Mouse (Mus musculus): Measurements from ENCODE around the gene St6gal1. TPM values are rescaled to one million over a fixed set of nuclear protein-coding genes. Genes with fewer than 3 reads are reported as not detected.

St6gal1 gene
- polyA plus RNA-seq, 1 experiment from 2014 or later: 29.1 TPM

DNA sequence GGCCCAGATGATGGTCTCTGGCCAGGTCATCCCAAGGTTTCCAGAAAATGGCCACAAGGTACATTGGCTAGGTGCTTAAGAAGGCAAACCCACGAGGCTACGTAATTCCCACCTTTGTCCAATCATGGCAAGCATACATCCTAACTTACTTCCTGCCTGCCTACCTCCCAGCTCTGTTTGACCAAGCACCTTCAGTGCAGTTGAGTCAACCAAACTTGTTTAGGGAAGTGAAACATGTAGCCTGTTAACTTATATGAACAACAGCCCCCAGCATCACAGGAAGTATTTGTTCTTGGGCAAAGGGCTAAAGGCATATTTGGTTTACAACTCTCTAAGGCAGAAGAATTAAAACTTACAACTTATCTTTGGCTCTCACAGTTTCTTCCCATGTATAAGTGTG, 38.7 kb upstream of the St6gal1 start:
- no peaks in the 10 kb centered on the region for H3K9me3 ChIP-seq (ENCODE audit: control insufficient read depth, low read length)
- no peaks in the 10 kb centered on the region for H3K4me1 ChIP-seq (ENCODE audit: control insufficient read depth, insufficient read depth, low read length)
- no peak overlapping the region for H3K4me2 ChIP-seq (ENCODE audit: low read depth, severe bottlenecking)
- no peaks in the 10 kb centered on the region for H3K27me3 ChIP-seq (ENCODE audit: control insufficient read depth, insufficient read depth, low read length)
- ATAC-seq (ENCODE audit: insufficient number of reproducible peaks, low FRiP score, low TSS enrichment, low read depth) (no peak), DNase-seq (ENCODE audit: low spot score) (no peak)
- WGBS: 83% methylated on average over 2 of the region's 2 CpGs
- no peak overlapping the region for H3K27ac ChIP-seq (replicated peaks; ENCODE audit: low read depth, low read length)
- no peak overlapping the region for H3K9ac ChIP-seq (ENCODE audit: low read length)
- no peaks in the 10 kb centered on the region for H3K36me3 ChIP-seq (ENCODE audit: control insufficient read depth, insufficient read depth, low read length)
- no peak overlapping the region for H3K4me3 ChIP-seq (ENCODE audit: low read depth, low read length)

DNA sequence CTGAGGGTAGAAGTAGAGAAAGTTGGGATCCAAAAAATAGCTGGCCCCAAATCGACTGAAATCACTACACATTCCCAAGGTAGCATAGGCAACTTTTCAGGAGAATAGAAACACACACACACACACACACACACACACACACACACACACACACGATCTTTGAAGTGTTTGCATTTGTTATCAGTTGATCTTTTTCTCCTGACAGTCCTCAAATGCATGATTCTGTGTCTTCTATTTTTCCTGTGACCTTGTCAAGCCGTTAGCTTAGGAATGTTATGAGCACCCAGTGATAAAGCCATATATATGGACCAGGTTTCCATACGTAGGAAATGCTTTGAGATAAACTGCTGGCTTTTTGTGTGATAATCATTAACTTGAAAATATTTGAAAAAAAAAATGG, 38.1 kb upstream of the St6gal1 start:
- DNase-seq (ENCODE audit: low spot score) (no peak), ATAC-seq (ENCODE audit: insufficient number of reproducible peaks, low FRiP score, low TSS enrichment, low read depth) (no peak)
- Histone ChIP-seq H3K27me3 (ENCODE audit: control insufficient read depth, insufficient read depth, low read length) (no peaks in the 10 kb centered on the region), H3K27ac (replicated peaks; ENCODE audit: low read depth, low read length) (no peak overlapping the region), H3K4me1 (ENCODE audit: control insufficient read depth, insufficient read depth, low read length) (no peaks in the 10 kb centered on the region), H3K4me3 (ENCODE audit: low read depth, low read length) (no peak overlapping the region), H3K4me2 (ENCODE audit: low read depth, severe bottlenecking) (no peak overlapping the region), H3K9ac (ENCODE audit: low read length) (no peak overlapping the region), H3K36me3 (ENCODE audit: control insufficient read depth, insufficient read depth, low read length) (no peaks in the 10 kb centered on the region), H3K9me3 (ENCODE audit: control insufficient read depth, low read length) (no peaks in the 10 kb centered on the region)
- WGBS: 91% methylated on average over 4 of the region's 4 CpGs

DNA sequence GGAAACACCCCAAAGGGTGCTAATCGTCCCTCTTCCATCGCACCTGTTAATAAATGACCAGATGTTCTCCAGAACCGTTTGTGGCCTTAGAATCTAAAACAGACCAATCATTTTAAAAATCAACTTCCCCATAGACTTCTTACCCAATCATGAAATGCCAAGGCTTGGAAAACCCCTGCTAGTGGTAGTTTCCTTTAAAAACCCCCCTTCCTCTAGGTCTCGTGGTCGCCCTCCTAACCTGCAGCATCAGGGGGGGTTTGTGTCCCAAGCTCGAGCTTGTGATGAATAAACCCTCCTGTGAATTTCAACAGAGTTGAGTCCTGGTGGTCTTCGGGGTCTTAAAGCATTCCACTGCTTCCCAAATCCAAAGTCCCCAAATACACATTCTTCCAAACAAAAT, 36.6 kb upstream of the St6gal1 start:
- Histone ChIP-seq H3K4me1 (ENCODE audit: control insufficient read depth, insufficient read depth, low read length) (no peaks in the 10 kb centered on the region), H3K27ac (replicated peaks; ENCODE audit: low read depth, low read length) (no peak overlapping the region), H3K9ac (ENCODE audit: low read length) (no peak overlapping the region), H3K9me3 (ENCODE audit: control insufficient read depth, low read length) (no peaks in the 10 kb centered on the region), H3K27me3 (ENCODE audit: control insufficient read depth, insufficient read depth, low read length) (no peaks in the 10 kb centered on the region), H3K4me3 (ENCODE audit: low read depth, low read length) (no peak overlapping the region), H3K36me3 (ENCODE audit: control insufficient read depth, insufficient read depth, low read length) (no peaks in the 10 kb centered on the region), H3K4me2 (ENCODE audit: low read depth, severe bottlenecking) (no peak overlapping the region)
- WGBS: 87% methylated on average over 7 of the region's 7 CpGs
- no peak for DNase-seq (ENCODE audit: low spot score)
- ATAC-seq (ENCODE audit: insufficient number of reproducible peaks, low FRiP score, low TSS enrichment, low read depth): no peak

GRCm38 (mm10) chr16:23189612-23190011, 34.9 kb upstream of the St6gal1 start:
- no peaks in the 10 kb centered on the region for H3K4me1 ChIP-seq (ENCODE audit: control insufficient read depth, insufficient read depth, low read length)
- no peak for DNase-seq (ENCODE audit: low spot score)
- no peak overlapping the region for H3K4me3 ChIP-seq (ENCODE audit: low read depth, low read length)
- H3K9me3 ChIP-seq (ENCODE audit: control insufficient read depth, low read length): no peaks in the 10 kb centered on the region
- no peak overlapping the region for H3K9ac ChIP-seq (ENCODE audit: low read length)
- no peak overlapping the region for H3K27ac ChIP-seq (replicated peaks; ENCODE audit: low read depth, low read length)
- ATAC-seq (ENCODE audit: insufficient number of reproducible peaks, low FRiP score, low TSS enrichment, low read depth): no peak
- 79% methylated on average over 1 of the region's 1 CpGs for WGBS
- no peaks in the 10 kb centered on the region for H3K36me3 ChIP-seq (ENCODE audit: control insufficient read depth, insufficient read depth, low read length)
- no peaks in the 10 kb centered on the region for H3K27me3 ChIP-seq (ENCODE audit: control insufficient read depth, insufficient read depth, low read length)
- no peak overlapping the region for H3K4me2 ChIP-seq (ENCODE audit: low read depth, severe bottlenecking)

DNA sequence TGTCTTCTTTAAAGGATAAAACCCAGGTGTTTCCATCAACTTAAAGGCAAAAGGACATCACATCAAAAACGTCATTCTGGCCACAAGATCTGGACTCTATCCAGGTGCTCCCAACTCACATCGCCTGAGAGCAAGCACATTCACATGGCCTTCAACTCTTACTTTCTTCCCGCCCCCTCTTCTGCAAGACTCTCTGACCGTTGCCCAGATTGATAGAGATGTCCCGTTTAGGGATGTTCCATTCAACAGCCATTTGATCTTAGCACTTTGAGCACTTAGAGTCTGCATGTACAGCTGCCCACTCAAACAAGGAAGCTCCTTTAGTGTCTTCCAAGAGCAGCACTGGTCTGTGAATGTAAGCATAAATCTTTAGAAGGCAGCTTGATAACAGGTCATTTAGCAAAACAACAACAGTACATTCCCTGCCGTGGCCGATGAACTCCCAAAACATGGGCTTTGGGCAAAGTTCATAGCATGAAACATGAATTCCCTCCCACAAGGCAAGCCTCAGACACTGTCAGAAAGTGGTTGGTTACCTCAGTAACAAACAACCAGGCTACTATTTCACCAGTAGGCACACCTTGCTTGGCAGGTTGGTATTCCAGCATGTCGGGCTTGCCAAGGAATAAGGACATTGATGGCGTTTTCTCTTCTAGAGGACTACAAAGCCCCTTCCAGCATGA, 32.8 kb upstream of the St6gal1 start:
- H3K9me3 ChIP-seq (ENCODE audit: control insufficient read depth, low read length): no peaks in the 10 kb centered on the region
- no peaks in the 10 kb centered on the region for H3K36me3 ChIP-seq (ENCODE audit: control insufficient read depth, insufficient read depth, low read length)
- no peak for ATAC-seq (ENCODE audit: insufficient number of reproducible peaks, low FRiP score, low TSS enrichment, low read depth)
- H3K4me1 ChIP-seq (ENCODE audit: control insufficient read depth, insufficient read depth, low read length): no peaks in the 10 kb centered on the region
- no peak overlapping the region for H3K4me3 ChIP-seq (ENCODE audit: low read depth, low read length)
- H3K27me3 ChIP-seq (ENCODE audit: control insufficient read depth, insufficient read depth, low read length): no peaks in the 10 kb centered on the region
- no peak overlapping the region for H3K4me2 ChIP-seq (ENCODE audit: low read depth, severe bottlenecking)
- no peak overlapping the region for H3K9ac ChIP-seq (ENCODE audit: low read length)
- H3K27ac ChIP-seq (replicated peaks; ENCODE audit: low read depth, low read length): no peak overlapping the region
- WGBS: 73% methylated on average over 9 of the region's 9 CpGs
- no peak for DNase-seq (ENCODE audit: low spot score)

- WGBS: 87% methylated on average over 7 of the region's 7 CpGs
- no peak for ATAC-seq (ENCODE audit: insufficient number of reproducible peaks, low FRiP score, low TSS enrichment, low read depth)
Observed at GRCm38 (mm10) chr16:23195618-23196017, 28.9 kb upstream of the St6gal1 start.

DNA sequence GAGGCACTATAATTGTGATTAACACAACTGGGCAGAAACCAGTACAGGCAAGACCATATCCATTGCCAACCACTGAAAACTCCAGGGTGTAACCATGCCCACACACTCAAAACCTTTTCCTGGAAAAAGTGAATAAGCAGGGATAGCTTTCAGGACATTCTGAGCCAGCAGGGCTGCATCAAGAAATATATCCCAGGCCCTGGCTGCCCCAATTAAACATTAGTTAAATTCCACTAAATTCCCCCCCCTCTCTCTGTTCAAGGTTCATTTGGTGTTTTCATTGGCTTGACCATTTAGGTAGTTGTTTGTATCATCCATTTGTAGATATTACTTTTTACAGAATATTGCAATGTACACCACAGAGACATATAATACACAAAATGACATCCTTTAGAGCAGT, 28.2 kb upstream of the St6gal1 start:
- Histone ChIP-seq H3K36me3 (ENCODE audit: control insufficient read depth, insufficient read depth, low read length) (no peaks in the 10 kb centered on the region), H3K9ac (ENCODE audit: low read length) (no peak overlapping the region), H3K4me1 (ENCODE audit: control insufficient read depth, insufficient read depth, low read length) (no peaks in the 10 kb centered on the region), H3K27ac (replicated peaks; ENCODE audit: low read depth, low read length) (no peak overlapping the region), H3K4me2 (ENCODE audit: low read depth, severe bottlenecking) (no peak overlapping the region), H3K27me3 (ENCODE audit: control insufficient read depth, insufficient read depth, low read length) (no peaks in the 10 kb centered on the region), H3K9me3 (ENCODE audit: control insufficient read depth, low read length) (no peaks in the 10 kb centered on the region), H3K4me3 (ENCODE audit: low read depth, low read length) (no peak overlapping the region)
- ATAC-seq (ENCODE audit: insufficient number of reproducible peaks, low FRiP score, low TSS enrichment, low read depth) (no peak), DNase-seq (ENCODE audit: low spot score) (no peak)

More at GRCm38 (mm10) chr16:23195618-23196017, 28.9 kb upstream of the St6gal1 start:
- Histone ChIP-seq H3K27ac (replicated peaks; ENCODE audit: low read depth, low read length) (no peak overlapping the region), H3K4me3 (ENCODE audit: low read depth, low read length) (no peak overlapping the region), H3K9ac (ENCODE audit: low read length) (no peak overlapping the region), H3K4me2 (ENCODE audit: low read depth, severe bottlenecking) (no peak overlapping the region), H3K4me1 (ENCODE audit: control insufficient read depth, insufficient read depth, low read length) (no peaks in the 10 kb centered on the region), H3K36me3 (ENCODE audit: control insufficient read depth, insufficient read depth, low read length) (no peaks in the 10 kb centered on the region), H3K27me3 (ENCODE audit: control insufficient read depth, insufficient read depth, low read length) (no peaks in the 10 kb centered on the region), H3K9me3 (ENCODE audit: control insufficient read depth, low read length) (no peaks in the 10 kb centered on the region)
- no peak for DNase-seq (ENCODE audit: low spot score)

GRCm38 (mm10) chr16:23196791-23197190, 27.7 kb upstream of the St6gal1 start:
- Histone ChIP-seq H3K36me3 (ENCODE audit: control insufficient read depth, insufficient read depth, low read length) (no peaks in the 10 kb centered on the region), H3K4me3 (ENCODE audit: low read depth, low read length) (no peak overlapping the region), H3K27ac (replicated peaks; ENCODE audit: low read depth, low read length) (no peak overlapping the region), H3K4me1 (ENCODE audit: control insufficient read depth, insufficient read depth, low read length) (no peaks in the 10 kb centered on the region), H3K9me3 (ENCODE audit: control insufficient read depth, low read length) (no peaks in the 10 kb centered on the region), H3K9ac (ENCODE audit: low read length) (no peak overlapping the region), H3K4me2 (ENCODE audit: low read depth, severe bottlenecking) (no peak overlapping the region), H3K27me3 (ENCODE audit: control insufficient read depth, insufficient read depth, low read length) (no peaks in the 10 kb centered on the region)
- ATAC-seq (ENCODE audit: insufficient number of reproducible peaks, low FRiP score, low TSS enrichment, low read depth) (no peak), DNase-seq (ENCODE audit: low spot score) (no peak)
- 88% methylated on average over 6 of the region's 6 CpGs for WGBS

DNA sequence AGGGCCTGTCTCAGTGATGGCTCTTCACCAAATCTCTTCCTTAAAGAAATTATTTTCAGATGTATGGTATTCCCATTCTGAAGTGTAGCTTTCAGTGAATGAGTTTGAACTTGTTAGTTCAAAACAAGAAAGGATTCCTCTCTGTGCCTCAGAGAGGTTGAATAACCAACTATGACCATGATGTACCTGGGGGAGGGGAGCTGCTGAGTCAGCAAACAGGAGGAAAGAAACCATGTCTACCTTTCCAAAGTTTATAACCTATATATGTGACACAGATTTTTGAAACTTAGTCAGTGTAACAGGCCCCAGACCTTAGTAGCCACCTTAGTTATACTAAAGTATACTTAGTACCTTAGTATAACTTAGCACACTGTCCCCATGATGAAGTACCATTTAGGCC, 23.0 kb upstream of the St6gal1 start:
- Histone ChIP-seq H3K27ac (replicated peaks; ENCODE audit: low read depth, low read length) (no peak overlapping the region), H3K4me1 (ENCODE audit: control insufficient read depth, insufficient read depth, low read length) (no peaks in the 10 kb centered on the region), H3K4me2 (ENCODE audit: low read depth, severe bottlenecking) (no peak overlapping the region), H3K27me3 (ENCODE audit: control insufficient read depth, insufficient read depth, low read length) (no peaks in the 10 kb centered on the region), H3K4me3 (ENCODE audit: low read depth, low read length) (no peak overlapping the region), H3K36me3 (ENCODE audit: control insufficient read depth, insufficient read depth, low read length) (no peaks in the 10 kb centered on the region), H3K9ac (ENCODE audit: low read length) (no peak overlapping the region), H3K9me3 (ENCODE audit: control insufficient read depth, low read length) (no peaks in the 10 kb centered on the region)
- ATAC-seq (ENCODE audit: insufficient number of reproducible peaks, low FRiP score, low TSS enrichment, low read depth) (no peak), DNase-seq (ENCODE audit: low spot score) (no peak)

All from limb, embryonic 11.5 days (tissue).